10 mouse cellular contexts compared by ENCODE assay signal in the genomic region with DNA sequence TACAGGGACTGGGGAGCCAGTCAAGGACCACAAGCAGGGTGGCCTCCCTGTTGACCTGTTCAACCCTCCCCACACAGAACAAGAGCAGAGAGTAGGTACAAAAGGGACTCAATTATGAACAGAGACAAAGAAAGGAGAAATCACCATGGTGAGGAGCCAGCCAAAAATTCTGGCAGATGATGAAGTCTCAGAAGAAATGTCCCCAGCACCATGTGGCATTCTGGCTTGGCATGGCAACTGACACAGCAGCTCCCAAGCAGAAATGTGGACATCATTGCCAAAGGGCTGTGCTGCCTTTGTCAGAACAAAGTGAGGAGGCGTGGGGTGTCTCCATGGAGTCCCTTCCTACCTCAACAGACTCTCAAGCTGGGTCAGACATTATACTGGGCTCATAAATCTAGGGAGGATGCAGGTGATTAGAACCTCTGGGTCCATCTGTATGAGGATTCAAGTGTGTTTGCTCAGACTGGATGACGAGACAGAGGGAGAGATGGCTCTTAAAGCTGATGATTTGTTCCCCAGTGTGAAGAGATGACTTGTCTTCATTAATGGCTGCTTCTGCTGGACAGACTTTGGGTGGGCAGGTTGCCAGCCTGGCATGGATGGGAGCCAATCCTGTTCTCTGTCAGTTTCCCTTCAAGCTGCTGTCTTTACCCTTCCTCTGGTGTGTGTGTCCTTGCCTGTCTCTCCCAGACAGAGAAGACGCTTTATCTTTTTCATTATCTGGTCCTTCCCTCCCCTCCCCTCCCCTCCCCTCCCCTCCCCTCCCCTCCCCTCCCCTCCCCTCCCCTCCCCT.
A peak's percentile ranks its signal among the peaks of the same experiment; 100 is the strongest.
DNase-seq lines count a peak whose midpoint lies in the region; ATAC-seq and TF ChIP-seq lines count a peak whose summit lies in the region.
"Had no signal": no experiment of that assay in that cellular context is flagged by ENCODE, and none has a peak within 500 bp of the region (broad histone marks: within the 10 kb centered on the region; RNA-seq: fewer than 3 reads in every experiment).

No protein-coding gene starts in this region.

- ATAC-seq in forebrain, embryonic 13.5 days: peak; percentile 30
- ATAC-seq in forebrain, embryonic 11.5 days (replicated peaks; ENCODE audit: low FRiP score): no peak
- ATAC-seq in hindbrain, postnatal 0 days: peak; percentile 94
- peak; percentile 83 for ATAC-seq in neural tube, embryonic 15.5 days (ENCODE audit: low FRiP score)
- ATAC-seq in kidney, embryonic 15.5 days (replicated peaks; ENCODE audit: low FRiP score): no peak
- ATAC-seq: Patski had no signal

- H3K27ac ChIP-seq in forebrain, embryonic 13.5 days: no peak overlapping the region
- no peak overlapping the region for H3K27ac ChIP-seq in forebrain, embryonic 11.5 days (ENCODE audit: low read depth, low read length)
- H3K27ac ChIP-seq in hindbrain, postnatal 0 days: no peak overlapping the region; the same call in 1 of the 2 replicates
- H3K27ac ChIP-seq in neural tube, embryonic 15.5 days (replicated peaks): no peak overlapping the region
- no peak overlapping the region for H3K27ac ChIP-seq in kidney, embryonic 15.5 days
- H3K27ac ChIP-seq: liver, embryonic 13.5 days had no signal

- no peaks in the 10 kb centered on the region for H3K36me3 ChIP-seq in forebrain, embryonic 13.5 days (ENCODE audit: poor library complexity, severe bottlenecking)
- no peaks in the 10 kb centered on the region for H3K36me3 ChIP-seq in forebrain, embryonic 11.5 days (ENCODE audit: control insufficient read depth, insufficient read depth, low read length)
- H3K36me3 ChIP-seq in hindbrain, postnatal 0 days (ENCODE audit: insufficient read depth, low read length): no peaks in the 10 kb centered on the region
- no peaks in the 10 kb centered on the region for H3K36me3 ChIP-seq in neural tube, embryonic 15.5 days
- no peaks in the 10 kb centered on the region for H3K36me3 ChIP-seq in kidney, embryonic 15.5 days
- H3K36me3 ChIP-seq: liver, embryonic 13.5 days had no signal

- H3K9ac ChIP-seq in forebrain, embryonic 13.5 days: no peak overlapping the region
- no peak overlapping the region for H3K9ac ChIP-seq in forebrain, embryonic 11.5 days (ENCODE audit: low read length)
- no peak overlapping the region for H3K9ac ChIP-seq in hindbrain, postnatal 0 days (replicated peaks; ENCODE audit: low read length)
- H3K9ac ChIP-seq in neural tube, embryonic 15.5 days (replicated peaks): no peak overlapping the region
- no peak overlapping the region for H3K9ac ChIP-seq in kidney, embryonic 15.5 days
- H3K9ac ChIP-seq: liver, embryonic 13.5 days had no signal

- no peak for DNase-seq in forebrain, embryonic 11.5 days (ENCODE audit: low spot score)
- DNase-seq in right cerebral cortex, postnatal 4 days: peak; percentile 26
- DNase-seq in right cerebral cortex, postnatal 14 days: no peak
- DNase-seq in hindbrain, postnatal 0 days (ENCODE audit: low spot score): peak; percentile 77
- DNase-seq in ovary, postnatal 10 days (ENCODE audit: low spot score): no peak
- DNase-seq: liver, embryonic 13.5 days had no signal

- H3K4me2 ChIP-seq in forebrain, embryonic 13.5 days: no peak overlapping the region
- no peak overlapping the region for H3K4me2 ChIP-seq in forebrain, embryonic 11.5 days (ENCODE audit: low read depth, low read length, severe bottlenecking)
- no peak overlapping the region for H3K4me2 ChIP-seq in hindbrain, postnatal 0 days (ENCODE audit: low read depth, low read length)
- no peak overlapping the region for H3K4me2 ChIP-seq in neural tube, embryonic 15.5 days
- H3K4me2 ChIP-seq in kidney, embryonic 15.5 days: no peak overlapping the region
- H3K4me2 ChIP-seq: liver, embryonic 13.5 days had no signal

- H3K27me3 ChIP-seq in forebrain, embryonic 13.5 days: no peaks in the 10 kb centered on the region
- H3K27me3 ChIP-seq in forebrain, embryonic 11.5 days (ENCODE audit: control insufficient read depth, insufficient read depth, low read length): no peaks in the 10 kb centered on the region
- no peaks in the 10 kb centered on the region for H3K27me3 ChIP-seq in hindbrain, postnatal 0 days (ENCODE audit: insufficient read depth, low read length)
- H3K27me3 ChIP-seq in neural tube, embryonic 15.5 days (replicated peaks): no peaks in the 10 kb centered on the region
- no peaks in the 10 kb centered on the region for H3K27me3 ChIP-seq in kidney, embryonic 15.5 days
- H3K27me3 ChIP-seq: liver, embryonic 13.5 days; Patski had no signal

- 0 out of 2 replicates have a peak, but pooled peaks cover 2% of the 10 kb centered on the region for H3K4me1 ChIP-seq in forebrain, embryonic 13.5 days
- no peaks in the 10 kb centered on the region for H3K4me1 ChIP-seq in forebrain, embryonic 11.5 days (replicated peaks; ENCODE audit: control insufficient read depth, insufficient read depth, low read length)
- H3K4me1 ChIP-seq in hindbrain, postnatal 0 days (ENCODE audit: insufficient read depth, low read length): peaks cover 3% of the 10 kb centered on the region
- H3K4me1 ChIP-seq in neural tube, embryonic 15.5 days: 0 out of 2 replicates have a peak, but pooled peaks cover 6% of the 10 kb centered on the region
- H3K4me1 ChIP-seq in kidney, embryonic 15.5 days: no peaks in the 10 kb centered on the region
- H3K4me1 ChIP-seq: liver, embryonic 13.5 days had no signal

- WGBS in forebrain, embryonic 13.5 days: 56% methylated on average over 3 of the region's 3 CpGs
- WGBS in forebrain, embryonic 11.5 days: 81% methylated on average over 3 of the region's 3 CpGs
- 24% methylated on average over 3 of the region's 3 CpGs for WGBS in hindbrain, postnatal 0 days
- WGBS in neural tube, embryonic 15.5 days: 41% methylated on average over 3 of the region's 3 CpGs
- WGBS in kidney, embryonic 15.5 days: 82% methylated on average over 3 of the region's 3 CpGs

- TF ChIP-seq CTCF in hindbrain, postnatal 0 days (IDR thresholded peaks at IDR 0.05; ENCODE audit: low read depth): no peak

- H3K4me3 ChIP-seq in forebrain, embryonic 13.5 days: no peak overlapping the region
- no peak overlapping the region for H3K4me3 ChIP-seq in forebrain, embryonic 11.5 days (ENCODE audit: low read depth, low read length)
- no peak overlapping the region for H3K4me3 ChIP-seq in hindbrain, postnatal 0 days (ENCODE audit: low read length)
- H3K4me3 ChIP-seq in neural tube, embryonic 15.5 days (replicated peaks): no peak overlapping the region
- no peak overlapping the region for H3K4me3 ChIP-seq in kidney, embryonic 15.5 days (replicated peaks)
- H3K4me3 ChIP-seq: liver, embryonic 13.5 days had no signal

- H3K9me3 ChIP-seq in forebrain, embryonic 13.5 days (replicated peaks): no peaks in the 10 kb centered on the region
- H3K9me3 ChIP-seq in forebrain, embryonic 11.5 days (ENCODE audit: control insufficient read depth, low read length): no peaks in the 10 kb centered on the region
- H3K9me3 ChIP-seq in hindbrain, postnatal 0 days (ENCODE audit: low read length): no peaks in the 10 kb centered on the region
- no peaks in the 10 kb centered on the region for H3K9me3 ChIP-seq in neural tube, embryonic 15.5 days (replicated peaks)
- H3K9me3 ChIP-seq in kidney, embryonic 15.5 days (replicated peaks): no peaks in the 10 kb centered on the region
- H3K9me3 ChIP-seq: liver, embryonic 13.5 days had no signal

Comparison
In these comparisons a context has a peak if more than half of its experiments do, and no peak if none do; other contexts are left out.
1. ATAC-seq: peak in forebrain, embryonic 13.5 days (single experiment), hindbrain, postnatal 0 days (single experiment) and neural tube, embryonic 15.5 days (single experiment); none in forebrain, embryonic 11.5 days (single experiment) and kidney, embryonic 15.5 days (single experiment).
2. DNase-seq: peak in right cerebral cortex, postnatal 4 days (single experiment) and hindbrain, postnatal 0 days (single experiment); none in forebrain, embryonic 11.5 days (single experiment), right cerebral cortex, postnatal 14 days (single experiment) and ovary, postnatal 10 days (single experiment).